27 mouse cellular contexts compared by ENCODE assay signal in the genomic region with DNA sequence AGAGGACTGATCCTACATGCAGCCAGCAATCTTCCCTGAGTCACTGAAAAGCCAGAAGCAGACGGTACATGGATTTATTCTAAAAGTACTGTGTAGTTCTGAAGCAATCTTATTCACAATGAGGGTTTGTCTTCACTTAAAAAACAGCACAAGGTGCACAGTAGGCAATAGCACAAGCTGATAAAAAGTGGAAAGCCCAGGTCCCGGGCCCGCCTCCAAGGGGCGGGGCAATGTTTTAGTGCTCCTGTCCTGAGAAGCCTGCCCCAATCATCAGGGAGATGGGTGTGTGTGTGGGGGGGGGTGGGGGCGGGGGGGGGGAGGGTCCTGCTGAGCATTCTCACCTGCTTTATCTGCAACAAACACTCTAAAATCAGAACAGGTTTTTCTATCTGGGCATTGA.
DNase-seq lines count a peak whose midpoint lies in the region; ATAC-seq and TF ChIP-seq lines count a peak whose summit lies in the region.
"Had no signal": no experiment of that assay in that cellular context is flagged by ENCODE, and none has a peak within 500 bp of the region (broad histone marks: within the 10 kb centered on the region; RNA-seq: fewer than 3 reads in every experiment).

No protein-coding gene starts in this region.

- ATAC-seq in lung, embryonic 14.5 days (ENCODE audit: insufficient read depth) = no peak
- peak; percentile 50; the same call in 1 of the 2 replicates for ATAC-seq in intestine, embryonic 16.5 days
- no peak for ATAC-seq in stomach, postnatal 0 days (ENCODE audit: low FRiP score, low TSS enrichment)
- no peak for ATAC-seq in kidney, embryonic 15.5 days (replicated peaks; ENCODE audit: low FRiP score)
- ATAC-seq: forebrain, postnatal 0 days; liver, embryonic 12.5 days; liver, postnatal 0 days; midbrain, embryonic 15.5 days had no signal

- H3K4me1 ChIP-seq in lung, embryonic 14.5 days (ENCODE audit: insufficient read depth) = no peaks in the 10 kb centered on the region
- H3K4me1 ChIP-seq in intestine, embryonic 16.5 days (ENCODE audit: control insufficient read depth, insufficient read depth, low read length) = no peaks in the 10 kb centered on the region
- no peaks in the 10 kb centered on the region for H3K4me1 ChIP-seq in stomach, postnatal 0 days (replicated peaks; ENCODE audit: control insufficient read depth, insufficient read depth)
- H3K4me1 ChIP-seq in kidney, embryonic 15.5 days = 0 out of 2 replicates have a peak, but pooled peaks cover 3% of the 10 kb centered on the region
- H3K4me1 ChIP-seq: embryonic facial prominence, embryonic 15.5 days; forebrain, embryonic 12.5 days; heart, embryonic 15.5 days; liver, embryonic 12.5 days; stomach, embryonic 15.5 days had no signal

- TF ChIP-seq EP300 in stomach, postnatal 0 days (optimal IDR thresholded peaks at IDR 0.05) = no peak

- no peak for TF ChIP-seq CTCF in lung, embryonic 14.5 days (IDR thresholded peaks at IDR 0.05; ENCODE audit: low read depth)
- no peak for TF ChIP-seq CTCF in stomach, postnatal 0 days (IDR thresholded peaks at IDR 0.05; ENCODE audit: low read depth)

- no peak overlapping the region for H3K27ac ChIP-seq in lung, embryonic 14.5 days (ENCODE audit: low read depth)
- H3K27ac ChIP-seq in intestine, embryonic 16.5 days (ENCODE audit: low read length) = no peak overlapping the region
- no peak overlapping the region for H3K27ac ChIP-seq in stomach, postnatal 0 days (replicated peaks)
- H3K27ac ChIP-seq in kidney, embryonic 15.5 days = no peak overlapping the region
- H3K27ac ChIP-seq: embryonic facial prominence, embryonic 15.5 days; forebrain, embryonic 12.5 days; heart, embryonic 15.5 days; hindbrain, postnatal 0 days; liver, embryonic 12.5 days; midbrain, embryonic 10.5 days; midbrain, embryonic 15.5 days; neural tube, embryonic 15.5 days; stomach, embryonic 15.5 days had no signal

- no peak overlapping the region for H3K4me3 ChIP-seq in lung, embryonic 14.5 days (ENCODE audit: low read depth, low read length)
- H3K4me3 ChIP-seq in intestine, embryonic 16.5 days (ENCODE audit: low read length) = no peak overlapping the region
- no peak overlapping the region for H3K4me3 ChIP-seq in stomach, postnatal 0 days (ENCODE audit: low read depth, low read length)
- H3K4me3 ChIP-seq in kidney, embryonic 15.5 days (replicated peaks) = no peak overlapping the region
- H3K4me3 ChIP-seq: embryonic facial prominence, embryonic 15.5 days; forebrain, embryonic 12.5 days; heart, embryonic 15.5 days; liver, embryonic 12.5 days; midbrain, embryonic 10.5 days; midbrain, embryonic 15.5 days; neural tube, embryonic 15.5 days; stomach, embryonic 15.5 days had no signal

- no peak overlapping the region for H3K4me2 ChIP-seq in lung, embryonic 14.5 days
- no peak overlapping the region for H3K4me2 ChIP-seq in intestine, embryonic 16.5 days (ENCODE audit: low read depth, low read length)
- H3K4me2 ChIP-seq in stomach, postnatal 0 days (replicated peaks; ENCODE audit: low read depth) = no peak overlapping the region
- no peak overlapping the region for H3K4me2 ChIP-seq in kidney, embryonic 15.5 days
- H3K4me2 ChIP-seq: embryonic facial prominence, embryonic 15.5 days; forebrain, embryonic 12.5 days; heart, embryonic 15.5 days; liver, embryonic 12.5 days; midbrain, embryonic 15.5 days; neural tube, embryonic 15.5 days; stomach, embryonic 15.5 days had no signal

- H3K9ac ChIP-seq in lung, embryonic 14.5 days = no peak overlapping the region
- H3K9ac ChIP-seq in intestine, embryonic 16.5 days (ENCODE audit: low read depth, low read length) = no peak overlapping the region
- H3K9ac ChIP-seq in stomach, postnatal 0 days (ENCODE audit: low read length) = no peak overlapping the region
- H3K9ac ChIP-seq in kidney, embryonic 15.5 days = no peak overlapping the region
- H3K9ac ChIP-seq: embryonic facial prominence, embryonic 15.5 days; forebrain, embryonic 12.5 days; forebrain, postnatal 0 days; heart, embryonic 15.5 days; liver, embryonic 12.5 days; liver, postnatal 0 days; midbrain, embryonic 15.5 days; neural tube, embryonic 15.5 days; stomach, embryonic 15.5 days had no signal

- H3K9me3 ChIP-seq in lung, embryonic 14.5 days (ENCODE audit: low read depth, low read length) = no peaks in the 10 kb centered on the region
- no peaks in the 10 kb centered on the region for H3K9me3 ChIP-seq in intestine, embryonic 16.5 days (ENCODE audit: control insufficient read depth, low read length)
- no peaks in the 10 kb centered on the region for H3K9me3 ChIP-seq in stomach, postnatal 0 days (ENCODE audit: control insufficient read depth, low read length)
- H3K9me3 ChIP-seq in kidney, embryonic 15.5 days (replicated peaks) = no peaks in the 10 kb centered on the region
- H3K9me3 ChIP-seq: embryonic facial prominence, embryonic 15.5 days; forebrain, embryonic 12.5 days; heart, embryonic 15.5 days; liver, embryonic 12.5 days; midbrain, embryonic 10.5 days; midbrain, embryonic 15.5 days; neural tube, embryonic 15.5 days; stomach, embryonic 15.5 days had no signal

- 56% methylated on average over 5 of the region's 5 CpGs for WGBS in lung, embryonic 14.5 days
- 24% methylated on average over 4 of the region's 5 CpGs for WGBS in intestine, embryonic 16.5 days
- 34% methylated on average over 4 of the region's 5 CpGs for WGBS in stomach, postnatal 0 days
- WGBS in kidney, embryonic 15.5 days = 50% methylated on average over 4 of the region's 5 CpGs

- no peaks in the 10 kb centered on the region for H3K36me3 ChIP-seq in lung, embryonic 14.5 days (ENCODE audit: insufficient read depth)
- no peaks in the 10 kb centered on the region for H3K36me3 ChIP-seq in intestine, embryonic 16.5 days (ENCODE audit: control insufficient read depth, insufficient read depth, low read length)
- H3K36me3 ChIP-seq in stomach, postnatal 0 days (ENCODE audit: control insufficient read depth, insufficient read depth, low read length) = no peaks in the 10 kb centered on the region
- no peaks in the 10 kb centered on the region for H3K36me3 ChIP-seq in kidney, embryonic 15.5 days
- H3K36me3 ChIP-seq: embryonic facial prominence, embryonic 15.5 days; forebrain, embryonic 12.5 days; heart, embryonic 15.5 days; liver, embryonic 12.5 days; midbrain, embryonic 10.5 days; midbrain, embryonic 15.5 days; neural tube, embryonic 15.5 days; stomach, embryonic 15.5 days had no signal

- DNase-seq in embryo, embryonic 11 days = peak; percentile 23
- DNase-seq in embryo, embryonic 9.5 days (ENCODE audit: extremely low spot score) = no peak
- peak; percentile 11 for DNase-seq in lung, embryonic 14.5 days
- no peak for DNase-seq in lung, postnatal 4 days
- peak; percentile 18 for DNase-seq in stomach, postnatal 0 days (ENCODE audit: low spot score)
- no peak for DNase-seq in cerebellum, adult 8-10 months
- DNase-seq: adrenal gland, postnatal 14 days; forebrain, postnatal 0 days; gastrocnemius, postnatal 10 days; kidney, adult 11 months; kidney, postnatal 4 days; layer of hippocampus, postnatal 36 days; liver, postnatal 0 days; retina, postnatal 1 day; right cerebral cortex, postnatal 14 days; thymus, postnatal 25 days had no signal

- H3K27me3 ChIP-seq in lung, embryonic 14.5 days (ENCODE audit: insufficient read depth, low read length) = no peaks in the 10 kb centered on the region
- H3K27me3 ChIP-seq in intestine, embryonic 16.5 days (replicated peaks; ENCODE audit: control insufficient read depth, insufficient read depth, low read length) = no peaks in the 10 kb centered on the region
- no peaks in the 10 kb centered on the region for H3K27me3 ChIP-seq in stomach, postnatal 0 days (ENCODE audit: control insufficient read depth, insufficient read depth, low read length)
- peaks cover 19% of the 10 kb centered on the region for H3K27me3 ChIP-seq in kidney, embryonic 15.5 days
- H3K27me3 ChIP-seq: embryonic facial prominence, embryonic 15.5 days; heart, embryonic 15.5 days; liver, embryonic 12.5 days; midbrain, embryonic 15.5 days; stomach, embryonic 15.5 days had no signal

Comparison
In these comparisons a context has a peak if more than half of its experiments do, and no peak if none do; other contexts are left out.
1. DNase-seq: peak in embryo, embryonic 11 days (single experiment), lung, embryonic 14.5 days (single experiment) and stomach, postnatal 0 days (single experiment); none in embryo, embryonic 9.5 days (single experiment), lung, postnatal 4 days (0 of 2) and cerebellum, adult 8-10 months (single experiment).